Mouse (Mus musculus): ENCODE measurements around the gene Eif3g. TPM values are rescaled to one million over a fixed set of nuclear protein-coding genes. Genes with fewer than 3 reads are reported as not detected.

The Eif3g gene
- polyA plus RNA-seq (2015; fragmentation: Nextera tagmentation; extraction: Ambion mirVana) = 211 and 231 TPM in 2 replicates

GRCm38 (mm10) chr9:20898511-20899073 lies at the start of gene Eif3g:
Gene Eif3g (minus strand): TSS chr9:20898623.

DNA sequence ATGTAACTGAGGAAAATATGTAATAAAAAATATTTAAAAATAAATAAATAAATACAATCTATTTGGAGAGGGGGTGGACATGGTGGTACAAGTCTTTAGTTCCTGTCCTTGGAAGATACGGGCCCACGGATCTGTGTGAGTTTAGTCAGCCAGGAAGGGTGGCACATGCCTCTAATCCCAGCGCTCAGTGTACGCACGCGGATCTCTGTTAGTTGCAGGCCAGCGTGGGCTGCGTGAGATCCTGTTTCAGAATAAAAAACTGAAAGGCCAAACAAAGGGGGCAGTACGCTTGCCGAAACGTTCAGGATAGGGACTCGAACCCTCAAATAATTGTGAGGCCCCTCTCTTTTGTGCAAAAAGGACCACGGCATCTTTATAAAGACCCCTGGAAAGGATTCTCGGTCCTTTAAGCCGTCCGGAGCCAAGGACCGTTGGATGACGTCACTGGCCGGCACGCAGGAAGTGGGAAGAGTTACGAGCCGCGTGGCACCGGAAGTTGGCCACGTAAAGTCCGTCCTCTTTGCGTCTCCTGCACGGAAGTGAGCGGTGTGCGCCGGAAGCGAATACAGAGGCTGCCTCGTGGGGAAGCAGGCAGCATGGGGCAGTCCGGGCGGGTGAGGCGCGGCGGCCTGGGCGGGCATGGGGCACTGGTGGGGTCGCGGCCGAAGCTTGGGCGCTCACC lies 10.6 kb downstream of the Eif3g start, which contains the start of gene Ppan:
Ppan (plus strand) TSS at position 472 of the 682 bp plus-strand sequence.

DNA sequence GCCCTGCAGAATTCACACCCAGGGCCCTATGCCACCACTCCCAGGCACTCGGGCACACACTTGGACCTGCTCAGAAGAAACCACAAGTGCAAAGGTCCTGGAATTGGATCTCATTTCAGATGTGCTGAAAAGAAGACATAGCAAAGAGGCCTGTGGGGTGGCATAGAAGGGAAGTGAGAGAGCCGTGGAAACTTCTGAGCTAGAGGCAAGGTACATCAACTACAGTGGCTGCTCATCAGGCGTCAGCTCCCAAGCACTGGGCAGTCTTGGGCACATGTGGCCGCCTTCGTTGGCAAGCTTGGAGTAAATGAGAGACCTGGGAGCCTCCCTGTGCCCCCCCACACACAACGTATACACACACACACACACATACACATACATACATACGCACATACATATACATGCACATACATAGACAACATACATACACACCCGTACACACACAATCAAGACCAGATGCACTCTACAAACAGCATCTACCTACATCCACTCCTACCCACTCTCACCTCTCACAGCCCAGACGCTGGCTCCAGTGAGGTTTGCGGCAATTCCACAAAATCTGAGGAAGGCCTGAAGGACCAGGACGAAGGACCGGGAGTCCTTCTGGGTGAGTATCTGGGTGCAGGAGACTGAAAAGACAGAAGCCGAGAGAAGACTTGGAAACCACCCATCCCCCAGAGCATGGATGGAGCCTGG lies 19.2 kb downstream of the Eif3g start, which contains the start of gene Angptl6:
Angptl6 (minus strand) TSS at position 631 of the 696 bp plus-strand sequence.

DNA sequence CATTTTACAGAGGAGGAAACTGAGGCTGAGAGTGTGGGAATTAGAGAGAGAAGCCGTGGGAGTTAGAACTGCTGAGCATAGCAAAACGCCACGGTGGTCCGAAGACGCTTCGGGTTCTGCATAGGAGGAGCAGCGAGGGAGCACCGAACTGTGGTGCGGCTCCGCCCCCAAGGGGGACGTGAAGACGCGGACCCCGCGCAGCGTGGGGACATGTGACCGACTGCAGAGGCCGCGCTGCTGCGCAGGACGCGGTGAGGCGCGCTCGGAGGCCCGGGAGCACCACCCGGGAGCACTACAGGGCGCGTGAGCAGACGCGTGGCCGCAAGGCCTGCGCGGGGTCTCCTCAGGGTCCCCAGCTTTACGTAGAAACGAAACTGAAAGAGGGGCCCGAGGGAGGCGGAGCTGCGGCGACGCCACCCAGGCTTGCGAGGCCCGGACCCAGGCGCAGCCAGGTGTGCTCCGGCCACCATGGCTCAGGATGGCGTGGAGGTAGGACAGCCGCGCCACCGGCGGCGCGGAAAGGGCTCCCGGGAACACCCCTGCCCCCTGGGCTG lies 29.9 kb downstream of the Eif3g start, which contains the start of gene A230050P20Rik:
A230050P20Rik (plus strand) TSS at position 195 of the 554 bp plus-strand sequence.

Small RNA genes lying within 50 kb of the gene (microRNA-seq; reads per million reads assigned to microRNA genes)
- not detected for gene Mir7081

Other genes with a start within 250 kb of the Eif3g start
- 71.6 and 74.9 TPM in 2 replicates for gene Pin1, start 246.5 kb downstream of the Eif3g start, polyA plus RNA-seq (2015; fragmentation: Nextera tagmentation; extraction: Ambion mirVana)
- 198 and 237 TPM in 2 replicates for gene Olfm2, start 152.3 kb downstream of the Eif3g start, polyA plus RNA-seq (2015; fragmentation: Nextera tagmentation; extraction: Ambion mirVana)
- 2.1 and 2.4 TPM in 2 replicates for gene Col5a3, start 83.6 kb downstream of the Eif3g start, polyA plus RNA-seq (2015; fragmentation: Nextera tagmentation; extraction: Ambion mirVana)
- gene Rdh8, start 80.1 kb downstream of the Eif3g start, polyA plus RNA-seq (2015; fragmentation: Nextera tagmentation; extraction: Ambion mirVana) = not detected in 2 replicates
- 36.1 and 49.9 TPM in 2 replicates for gene A230050P20Rik, start 30.0 kb downstream of the Eif3g start, polyA plus RNA-seq (2015; fragmentation: Nextera tagmentation; extraction: Ambion mirVana)
- 11.4 and 13.0 TPM in 2 replicates for gene Angptl6, start 18.9 kb downstream of the Eif3g start, polyA plus RNA-seq (2015; fragmentation: Nextera tagmentation; extraction: Ambion mirVana)
- gene Ppan, start 10.4 kb downstream of the Eif3g start, polyA plus RNA-seq (2015; fragmentation: Nextera tagmentation; extraction: Ambion mirVana) = 37.3 and 39.7 TPM in 2 replicates
- 32.3 and 33.8 TPM in 2 replicates for gene Dnmt1, start 61.3 kb upstream of the Eif3g start, polyA plus RNA-seq (2015; fragmentation: Nextera tagmentation; extraction: Ambion mirVana)
- 7.4 and 10.6 TPM in 2 replicates for gene S1pr2, start 78.2 kb upstream of the Eif3g start, polyA plus RNA-seq (2015; fragmentation: Nextera tagmentation; extraction: Ambion mirVana)
- gene Mrpl4, start 104.1 kb upstream of the Eif3g start, polyA plus RNA-seq (2015; fragmentation: Nextera tagmentation; extraction: Ambion mirVana) = 133 and 135 TPM in 2 replicates
- gene Icam1, start 117.4 kb upstream of the Eif3g start, polyA plus RNA-seq (2015; fragmentation: Nextera tagmentation; extraction: Ambion mirVana) = 3.2 and 3.8 TPM in 2 replicates
- gene Icam4, start 130.8 kb upstream of the Eif3g start, polyA plus RNA-seq (2015; fragmentation: Nextera tagmentation; extraction: Ambion mirVana) = 0.57 TPM in 1 of 2 replicates, not detected in the other
- gene Icam5, start 133.4 kb upstream of the Eif3g start, polyA plus RNA-seq (2015; fragmentation: Nextera tagmentation; extraction: Ambion mirVana) = 4.0 and 4.1 TPM in 2 replicates
- gene Zglp1, start 168.5 kb upstream of the Eif3g start, polyA plus RNA-seq (2015; fragmentation: Nextera tagmentation; extraction: Ambion mirVana) = 0.49 and 2.1 TPM in 2 replicates
- gene Gm49373, start 174.5 kb upstream of the Eif3g start, polyA plus RNA-seq (2015; fragmentation: Nextera tagmentation; extraction: Ambion mirVana) = 1.1 and 1.2 TPM in 2 replicates
- gene Fdx1l, start 175.0 kb upstream of the Eif3g start, polyA plus RNA-seq (2015; fragmentation: Nextera tagmentation; extraction: Ambion mirVana) = 86.5 and 102 TPM in 2 replicates
- gene Gm38431, start 193.4 kb upstream of the Eif3g start, polyA plus RNA-seq (2015; fragmentation: Nextera tagmentation; extraction: Ambion mirVana) = 0.35 and 0.42 TPM in 2 replicates
- gene Raver1, start 193.4 kb upstream of the Eif3g start, polyA plus RNA-seq (2015; fragmentation: Nextera tagmentation; extraction: Ambion mirVana) = 16.6 and 21.1 TPM in 2 replicates
- 6.5 and 7.0 TPM in 2 replicates for gene Tyk2, start 232.6 kb upstream of the Eif3g start, polyA plus RNA-seq (2015; fragmentation: Nextera tagmentation; extraction: Ambion mirVana)

Measured in neural tube, postnatal 0 days (tissue).